Mouse (Mus musculus) MEL-GATA-1-ER (cell line): ENCODE measurements around the gene Car2.

Experiments used
- DNase-seq: peaks from one replicate; pipeline ENCODE4 v3.0.0-alpha.2; 2012; ENCODE audit warnings: low read depth; ENCODE audit errors: extremely low read depth

The Car2 gene

GRCm38 (mm10) chr3:14886102-14887098 lies at the start of gene Car2:
TSS of gene Car2 (plus strand) at chr3:14886273.
- no peak for DNase-seq

- no peak for DNase-seq
These were observed 47.1 kb upstream of the Car2 start for GRCm38 (mm10) chr3:14838936-14839335.

- no peak for DNase-seq
These were observed 46.5 kb upstream of the Car2 start for GRCm38 (mm10) chr3:14839466-14840118.

- no peak for DNase-seq
These were observed 37.4 kb upstream of the Car2 start for GRCm38 (mm10) chr3:14848587-14849254.

- no peak for DNase-seq
These were observed 32.1 kb upstream of the Car2 start for GRCm38 (mm10) chr3:14853966-14854365.

GRCm38 (mm10) chr3:14854446-14854845 lies 31.6 kb upstream of the Car2 start:
- DNase-seq, result no peak

GRCm38 (mm10) chr3:14857874-14858273 lies 28.2 kb upstream of the Car2 start:
- DNase-seq, result no peak

GRCm38 (mm10) chr3:14860291-14860690 lies 25.8 kb upstream of the Car2 start:
- no peak for DNase-seq

- DNase-seq, result no peak
These were observed 24.9 kb upstream of the Car2 start for GRCm38 (mm10) chr3:14861165-14861564.

- no peak for DNase-seq
These were observed 24.3 kb upstream of the Car2 start for GRCm38 (mm10) chr3:14861787-14862186.

- DNase-seq, result no peak
These were observed 23.4 kb upstream of the Car2 start for GRCm38 (mm10) chr3:14862654-14863021.

- no peak for DNase-seq
These were observed 22.9 kb upstream of the Car2 start, which contains the start of gene Car3 for GRCm38 (mm10) chr3:14863022-14863711. TSS of gene Car3 (plus strand) at chr3:14863512.

GRCm38 (mm10) chr3:14863922-14864321 lies 22.2 kb upstream of the Car2 start:
- no peak for DNase-seq

GRCm38 (mm10) chr3:14865941-14866340 lies 20.1 kb upstream of the Car2 start:
- no peak for DNase-seq

- peak; percentile 79 for DNase-seq
These were observed 16.3 kb upstream of the Car2 start for GRCm38 (mm10) chr3:14869779-14870178.

GRCm38 (mm10) chr3:14870528-14870927 lies 15.5 kb upstream of the Car2 start:
- DNase-seq, result no peak

- peak; percentile 75 for DNase-seq
These were observed 14.7 kb upstream of the Car2 start for GRCm38 (mm10) chr3:14871386-14871785.

GRCm38 (mm10) chr3:14874402-14875040 lies 11.6 kb upstream of the Car2 start:
- DNase-seq, result no peak

- DNase-seq, result no peak
These were observed 9.7 kb upstream of the Car2 start for GRCm38 (mm10) chr3:14876325-14876918.

GRCm38 (mm10) chr3:14877251-14877909 lies 8.7 kb upstream of the Car2 start:
- peak; percentile 93 for DNase-seq
